Mouse (Mus musculus): Measurements from ENCODE around the gene Supt5. TPM values are rescaled to one million over a fixed set of nuclear protein-coding genes. Genes with fewer than 3 reads are reported as not detected.

Gene Supt5
- polyA plus RNA-seq, 1 experiment: 109 TPM

DNA sequence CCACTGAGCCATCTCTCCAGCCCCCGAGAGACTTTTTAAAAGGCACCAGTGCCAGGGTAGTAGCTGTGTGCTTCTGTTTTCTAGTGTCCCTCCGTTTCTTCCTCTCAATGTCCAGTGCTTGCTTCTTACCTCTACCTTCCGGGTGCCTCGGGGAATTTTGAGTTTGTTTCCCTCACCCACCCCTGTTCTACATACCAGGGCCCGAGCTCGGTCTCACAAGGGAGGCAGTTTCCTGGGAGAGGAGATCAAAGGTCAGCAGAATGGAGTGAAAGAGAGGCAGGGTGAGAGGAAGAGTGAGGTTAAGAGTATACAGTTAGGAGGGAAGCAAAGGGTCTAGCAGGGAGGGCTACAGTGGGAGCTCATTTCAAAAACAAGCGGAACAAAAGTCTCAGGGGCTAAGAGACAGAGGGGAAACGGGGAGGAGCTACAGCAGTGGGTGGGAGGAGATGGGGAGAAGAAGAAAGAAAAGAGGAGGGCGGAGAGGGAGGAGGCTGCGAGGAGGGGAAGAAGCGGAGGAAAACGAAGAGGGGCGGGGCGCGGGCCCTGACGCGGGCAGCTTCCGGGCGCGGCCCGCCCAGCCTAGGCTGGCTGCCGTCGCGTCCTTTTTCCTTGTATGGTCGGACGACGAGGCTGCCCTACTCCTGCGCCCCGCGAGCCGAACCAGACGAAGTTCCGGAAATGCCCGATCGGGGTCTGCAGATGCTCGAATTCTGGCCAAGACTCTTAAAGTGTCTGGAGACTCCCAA is 36.8 kb upstream of the Supt5 start:
- Histone ChIP-seq H3K4me3 (replicated peaks; ENCODE audit: extremely low read depth, low read depth, low read length) (peak overlapping the region; percentile 73), H3K4me1 (ENCODE audit: control insufficient read depth, insufficient read depth, low read length) (peaks cover 10% of the 10 kb centered on the region)
- TF ChIP-seq CTCF (IDR thresholded peaks at IDR 0.05; ENCODE audit: insufficient read depth, low read length) (no peak), POLR2A (IDR thresholded peaks at IDR 0.05; ENCODE audit: borderline replicate concordance, extremely low read depth, low read depth, low read length) (peak; percentile 86; the same call in 1 of the 2 replicates)
- DNase-seq: peak; percentile 89
- under 1% methylated on average over 36 of the region's 36 CpGs for WGBS

DNA sequence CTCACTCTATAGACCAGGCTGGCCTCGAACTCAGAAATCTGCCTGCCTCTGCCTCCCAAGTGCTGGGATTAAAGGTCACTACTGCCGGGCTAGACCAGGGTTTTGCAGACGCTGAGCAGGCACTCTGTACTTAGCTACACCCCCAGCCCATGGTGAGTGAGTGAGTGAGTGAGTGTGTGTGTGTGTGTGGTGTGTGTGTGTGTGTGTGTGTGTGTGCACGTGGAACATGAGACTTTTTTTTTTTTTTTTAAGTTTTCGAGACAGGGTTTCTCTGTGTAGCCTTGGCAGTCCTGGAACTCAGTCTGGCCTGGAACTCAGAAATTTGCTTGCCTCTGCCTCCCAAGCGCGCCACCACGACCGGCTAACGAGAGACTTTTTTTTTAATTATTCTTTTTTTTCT is 36.1 kb upstream of the Supt5 start:
- no peak overlapping the region for H3K4me3 ChIP-seq (replicated peaks; ENCODE audit: extremely low read depth, low read depth, low read length)
- H3K4me1 ChIP-seq (ENCODE audit: control insufficient read depth, insufficient read depth, low read length): peaks cover 7% of the 10 kb centered on the region; the same call in 1 of the 2 replicates
- 53% methylated on average over 10 of the region's 10 CpGs for WGBS
- TF ChIP-seq CTCF (IDR thresholded peaks at IDR 0.05; ENCODE audit: insufficient read depth, low read length): no peak
- peak; percentile 36; the same call in 1 of the 2 replicates for TF ChIP-seq POLR2A (IDR thresholded peaks at IDR 0.05; ENCODE audit: borderline replicate concordance, extremely low read depth, low read depth, low read length)
- DNase-seq: no peak

DNA sequence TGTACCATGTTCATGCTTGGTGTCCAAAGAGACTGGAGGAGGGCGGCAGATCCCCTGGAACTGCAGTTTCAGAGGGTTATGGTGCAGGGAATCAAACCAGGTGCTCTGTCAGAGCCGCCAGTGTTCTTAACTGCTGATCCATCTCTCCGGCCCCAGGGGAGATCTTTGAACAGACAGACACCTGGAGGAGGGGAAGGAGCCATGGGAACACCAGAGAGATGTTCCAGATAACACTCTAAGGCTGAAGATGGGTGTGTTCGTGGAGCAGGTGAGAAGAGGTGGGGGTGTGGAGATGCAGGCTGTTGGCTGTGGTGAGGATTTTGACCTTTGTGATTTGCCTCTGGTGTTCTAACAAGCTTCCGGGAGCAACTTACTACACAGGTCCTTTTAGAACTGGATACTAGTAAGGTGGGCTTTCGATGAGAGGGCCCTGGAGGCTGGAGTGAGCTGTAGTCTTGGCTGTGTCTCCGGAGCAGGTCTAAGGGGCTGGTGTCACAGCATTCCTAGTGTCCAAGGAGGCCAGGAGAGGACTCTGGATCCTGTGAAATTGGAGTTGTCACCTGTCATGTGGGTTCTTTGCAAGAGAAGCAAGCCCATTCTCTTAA is 35.4 kb upstream of the Supt5 start:
- no peak for TF ChIP-seq CTCF (IDR thresholded peaks at IDR 0.05; ENCODE audit: insufficient read depth, low read length)
- TF ChIP-seq POLR2A (IDR thresholded peaks at IDR 0.05; ENCODE audit: borderline replicate concordance, extremely low read depth, low read depth, low read length): no peak
- DNase-seq: peak; percentile 8
- WGBS: 84% methylated on average over 7 of the region's 7 CpGs
- H3K4me3 ChIP-seq (replicated peaks; ENCODE audit: extremely low read depth, low read depth, low read length): no peak overlapping the region
- peaks cover 7% of the 10 kb centered on the region; the same call in 1 of the 2 replicates for H3K4me1 ChIP-seq (ENCODE audit: control insufficient read depth, insufficient read depth, low read length)

DNA sequence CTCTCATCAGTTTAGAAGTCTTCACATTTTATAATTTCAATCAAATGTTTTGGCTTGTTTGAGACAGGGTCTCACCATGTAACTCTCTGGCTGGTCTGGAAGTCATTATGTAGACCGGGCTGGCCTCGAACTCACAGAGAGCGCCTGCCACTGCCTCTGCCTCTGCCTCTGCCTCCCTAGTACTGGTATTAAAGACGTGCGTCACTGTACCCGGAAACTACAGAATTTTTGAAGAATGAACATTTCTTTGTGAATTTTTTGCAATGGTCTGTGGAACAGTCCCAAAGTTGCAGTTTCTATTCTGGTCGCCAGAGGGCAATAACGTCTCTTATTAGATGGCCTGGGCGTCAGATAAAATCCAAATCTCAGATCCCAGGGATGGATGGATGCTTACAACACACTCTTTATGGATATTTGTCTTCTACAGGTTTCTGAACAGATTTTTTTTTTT is 34.6 kb upstream of the Supt5 start:
- Histone ChIP-seq H3K4me1 (ENCODE audit: control insufficient read depth, insufficient read depth, low read length) (peaks cover 7% of the 10 kb centered on the region; the same call in 1 of the 2 replicates), H3K4me3 (replicated peaks; ENCODE audit: extremely low read depth, low read depth, low read length) (peak overlapping the region; percentile 71)
- 0% methylated on average over 9 of the region's 9 CpGs for WGBS
- peak; percentile 72 for DNase-seq
- no peak for TF ChIP-seq POLR2A (IDR thresholded peaks at IDR 0.05; ENCODE audit: borderline replicate concordance, extremely low read depth, low read depth, low read length)
- peak; percentile 27; the same call in 1 of the 2 replicates for TF ChIP-seq CTCF (IDR thresholded peaks at IDR 0.05; ENCODE audit: insufficient read depth, low read length)

DNA sequence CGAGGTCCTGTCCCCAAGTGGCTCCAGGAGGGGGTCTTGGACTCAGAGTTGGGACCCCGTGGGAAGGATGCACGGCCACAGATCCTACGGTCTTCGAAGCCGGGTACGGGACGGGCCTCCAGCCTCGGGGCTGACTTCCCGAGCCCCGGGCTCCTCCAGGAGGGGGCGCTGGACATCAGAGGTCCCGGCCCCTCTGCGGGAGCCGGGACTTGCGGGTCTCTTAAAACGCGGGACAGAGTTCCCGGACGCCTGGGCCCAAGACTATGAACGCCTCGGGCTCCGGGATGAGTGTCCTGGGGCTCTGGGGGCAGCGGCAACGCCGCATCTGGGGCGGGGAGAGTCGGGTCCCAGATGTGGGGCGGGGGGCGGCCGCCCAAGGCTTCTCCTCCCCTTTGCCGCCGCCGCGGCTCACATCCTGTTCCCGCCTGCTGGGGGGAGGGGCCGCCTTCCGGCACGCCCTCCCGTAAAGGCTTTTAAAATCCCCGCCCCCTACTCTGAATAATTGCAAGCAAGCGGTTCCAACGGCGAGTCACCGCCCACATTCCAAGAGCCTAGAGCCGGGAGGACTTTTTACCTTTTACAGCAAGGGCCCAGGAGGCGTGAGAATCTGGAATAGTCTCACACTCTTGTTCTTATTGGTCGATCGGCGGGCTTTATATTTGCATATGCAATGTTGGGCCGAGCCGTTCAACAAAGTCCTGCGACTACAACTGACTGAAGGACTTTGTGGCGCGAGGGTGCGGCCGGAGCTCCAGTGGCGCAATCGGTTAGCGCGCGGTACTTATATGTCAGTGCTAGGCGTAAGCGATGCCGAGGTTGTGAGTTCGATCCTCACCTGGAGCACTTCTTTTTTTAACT is 33.9 kb upstream of the Supt5 start, which contains the start of gene Plekhg2:
TSS of gene Plekhg2 (minus strand) at position 349 of the 858 bp plus-strand sequence.
- peak; percentile 3; the same call in 1 of the 2 replicates for TF ChIP-seq CTCF (IDR thresholded peaks at IDR 0.05; ENCODE audit: insufficient read depth, low read length)
- peak; percentile 82 for TF ChIP-seq POLR2A (IDR thresholded peaks at IDR 0.05; ENCODE audit: borderline replicate concordance, extremely low read depth, low read depth, low read length)
- H3K4me1 ChIP-seq (ENCODE audit: control insufficient read depth, insufficient read depth, low read length): peaks cover 7% of the 10 kb centered on the region; the same call in 1 of the 2 replicates
- under 1% methylated on average over 63 of the region's 66 CpGs for WGBS
- DNase-seq: peak; percentile 99
- peak within 1 kb of the TSS; percentile 71 for H3K4me3 ChIP-seq (replicated peaks; ENCODE audit: extremely low read depth, low read depth, low read length)

DNA sequence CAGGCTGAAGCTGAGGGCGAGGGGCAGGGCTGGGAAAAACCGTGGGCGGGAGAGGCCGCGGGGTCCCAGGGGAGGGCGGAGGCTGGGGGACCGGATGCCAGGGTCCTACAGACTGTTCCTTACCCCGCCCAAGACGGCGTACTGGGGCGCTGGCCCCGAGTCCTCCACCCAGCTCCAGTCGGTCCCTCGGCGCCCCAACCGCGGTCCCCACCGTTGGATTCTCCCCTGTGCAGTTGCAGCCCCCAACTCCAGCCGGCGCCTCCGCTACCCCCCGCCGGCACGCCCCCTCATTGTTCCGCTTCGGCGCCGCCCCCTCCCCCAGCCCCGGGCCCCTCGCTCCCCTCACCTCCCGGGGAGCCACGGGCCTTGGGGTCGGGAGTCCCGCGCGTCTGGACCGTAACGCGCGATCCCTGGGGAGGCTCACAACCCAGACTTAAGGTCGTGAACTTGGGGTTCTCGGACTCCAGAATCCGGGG is 33.0 kb upstream of the Supt5 start:
- DNase-seq: no peak
- TF ChIP-seq CTCF (IDR thresholded peaks at IDR 0.05; ENCODE audit: insufficient read depth, low read length): no peak
- TF ChIP-seq POLR2A (IDR thresholded peaks at IDR 0.05; ENCODE audit: borderline replicate concordance, extremely low read depth, low read depth, low read length): no peak
- peaks cover 7% of the 10 kb centered on the region; the same call in 1 of the 2 replicates for H3K4me1 ChIP-seq (ENCODE audit: control insufficient read depth, insufficient read depth, low read length)
- H3K4me3 ChIP-seq (replicated peaks; ENCODE audit: extremely low read depth, low read depth, low read length): peak overlapping the region; percentile 68
- 1% methylated on average over 38 of the region's 43 CpGs for WGBS

DNA sequence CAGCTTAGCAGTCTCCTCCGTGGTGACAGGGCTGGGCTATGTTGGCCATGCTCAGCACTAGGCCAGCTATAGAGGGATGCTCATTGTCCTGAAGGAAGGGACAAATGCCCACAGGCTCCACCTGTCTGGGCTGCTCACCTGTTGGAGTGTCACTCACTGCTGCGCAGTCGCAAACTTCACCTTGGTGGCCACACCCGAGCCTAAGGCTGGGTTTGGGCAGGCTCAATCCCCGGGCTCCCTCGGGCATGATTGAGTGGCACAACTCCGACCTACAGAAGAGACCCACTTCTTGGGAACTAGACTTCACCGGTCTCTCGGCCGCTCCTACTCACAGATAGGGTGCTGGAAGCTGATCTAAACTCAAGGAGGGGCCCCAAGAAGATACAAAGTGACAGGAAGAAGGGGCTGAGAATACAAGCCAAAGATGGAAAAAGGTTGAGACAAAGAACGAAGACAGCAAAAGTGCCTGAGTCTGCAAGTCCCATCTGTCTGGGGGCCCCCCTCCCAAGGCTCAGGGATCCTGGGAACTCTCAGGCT is 32.5 kb upstream of the Supt5 start:
- 5% methylated on average over 11 of the region's 11 CpGs for WGBS
- DNase-seq: peak; percentile 63
- H3K4me3 ChIP-seq (replicated peaks; ENCODE audit: extremely low read depth, low read depth, low read length): peak overlapping the region; percentile 68
- peaks cover 7% of the 10 kb centered on the region; the same call in 1 of the 2 replicates for H3K4me1 ChIP-seq (ENCODE audit: control insufficient read depth, insufficient read depth, low read length)
- TF ChIP-seq CTCF (IDR thresholded peaks at IDR 0.05; ENCODE audit: insufficient read depth, low read length): no peak
- no peak; the same call in 1 of the 2 replicates for TF ChIP-seq POLR2A (IDR thresholded peaks at IDR 0.05; ENCODE audit: borderline replicate concordance, extremely low read depth, low read depth, low read length)

DNA sequence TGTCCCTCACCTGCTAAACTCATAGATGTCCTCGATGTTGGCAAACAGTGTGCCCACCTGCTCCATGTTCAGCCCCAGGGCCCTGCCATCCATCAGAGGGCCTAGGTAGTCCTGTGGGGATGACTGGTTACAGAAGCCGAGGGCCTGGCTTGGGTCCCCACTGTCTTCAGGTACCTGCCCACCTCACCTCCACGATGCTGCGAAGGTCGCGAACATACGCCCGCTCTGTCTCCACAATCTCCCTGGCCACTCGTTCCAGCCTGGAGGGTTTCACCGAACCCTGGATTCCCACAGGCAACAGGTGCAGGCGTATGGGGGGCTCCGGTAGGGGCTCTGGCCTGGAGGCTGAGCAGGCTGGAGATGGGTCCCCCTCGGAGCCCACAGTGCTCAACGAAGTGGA is 31.5 kb upstream of the Supt5 start:
- 84% methylated on average over 14 of the region's 14 CpGs for WGBS
- TF ChIP-seq POLR2A (IDR thresholded peaks at IDR 0.05; ENCODE audit: borderline replicate concordance, extremely low read depth, low read depth, low read length) (no peak), CTCF (IDR thresholded peaks at IDR 0.05; ENCODE audit: insufficient read depth, low read length) (no peak)
- Histone ChIP-seq H3K4me1 (ENCODE audit: control insufficient read depth, insufficient read depth, low read length) (peaks cover 7% of the 10 kb centered on the region; the same call in 1 of the 2 replicates), H3K4me3 (replicated peaks; ENCODE audit: extremely low read depth, low read depth, low read length) (no peak overlapping the region)
- DNase-seq: no peak

Measured in lung, adult 2 months (tissue).